Mouse (Mus musculus) brain, adult 2 months (tissue): ENCODE results near the gene Tppp2.

ENCODE experiments used
- DNase-seq: peaks from one replicate; pipeline ENCODE4 v3.0.0; 2011; ENCODE audit warnings: low read depth, low spot score

The Tppp2 gene

DNA sequence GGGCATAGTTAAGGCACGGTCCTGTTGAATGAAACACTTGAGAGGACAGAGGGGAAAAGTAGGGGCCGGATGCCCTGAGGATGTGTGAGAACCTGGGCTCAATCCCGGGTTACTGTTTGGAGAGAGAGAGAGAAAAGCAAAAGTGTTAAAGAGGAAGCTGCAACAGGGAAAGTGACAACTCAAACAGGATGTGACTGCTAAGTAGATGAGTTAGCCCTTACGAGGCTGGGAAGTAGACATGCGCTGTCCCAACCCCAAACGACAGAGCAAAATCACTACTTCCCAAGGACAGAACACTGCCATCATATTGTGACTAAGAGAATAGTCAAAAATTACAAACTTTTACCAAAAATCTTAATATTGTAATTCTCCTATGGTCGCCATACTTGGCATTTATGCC is 24.0 kb downstream of the Tppp2 start:
- DNase-seq, result no peak

DNA sequence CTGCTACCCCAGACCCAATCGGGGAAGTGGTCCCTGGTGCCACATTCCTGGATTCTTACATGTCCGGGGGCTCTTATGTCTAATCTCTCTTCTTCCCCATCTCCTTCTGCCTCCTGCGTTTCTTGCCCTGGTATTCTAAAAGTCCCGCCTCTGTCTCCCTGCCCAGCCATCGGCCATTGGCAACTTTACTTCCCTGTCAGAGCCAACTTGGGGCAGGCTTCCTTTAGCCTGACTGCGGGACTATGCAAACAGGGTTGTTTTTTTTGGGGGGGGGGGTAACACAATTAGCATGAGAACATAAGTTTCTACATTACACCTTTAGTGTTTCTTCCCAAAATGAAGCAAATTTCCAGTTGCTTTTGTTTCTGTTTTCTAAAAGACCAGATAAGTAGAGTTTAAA is 25.1 kb downstream of the Tppp2 start:
- DNase-seq, result no peak

DNA sequence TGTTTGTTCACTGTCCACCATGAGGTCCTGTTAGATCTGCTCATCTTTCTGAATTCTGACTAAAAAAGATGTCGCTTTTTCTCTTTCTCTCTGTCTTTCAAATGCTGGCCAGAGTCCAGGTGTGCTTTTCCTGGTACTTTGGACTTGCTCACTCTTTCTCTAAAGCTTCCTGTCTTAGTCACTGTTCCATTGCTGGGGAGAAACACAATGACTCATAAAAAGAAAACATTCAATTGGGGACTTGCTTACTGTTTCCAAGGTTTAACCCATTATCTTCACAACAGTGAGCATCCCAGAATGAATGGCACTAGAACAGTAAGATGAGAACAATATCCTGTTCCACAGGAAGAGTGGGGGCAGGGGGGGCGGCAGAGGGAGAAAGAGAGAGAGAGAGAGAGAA is 42.1 kb downstream of the Tppp2 start:
- DNase-seq, result peak; percentile 17

DNA sequence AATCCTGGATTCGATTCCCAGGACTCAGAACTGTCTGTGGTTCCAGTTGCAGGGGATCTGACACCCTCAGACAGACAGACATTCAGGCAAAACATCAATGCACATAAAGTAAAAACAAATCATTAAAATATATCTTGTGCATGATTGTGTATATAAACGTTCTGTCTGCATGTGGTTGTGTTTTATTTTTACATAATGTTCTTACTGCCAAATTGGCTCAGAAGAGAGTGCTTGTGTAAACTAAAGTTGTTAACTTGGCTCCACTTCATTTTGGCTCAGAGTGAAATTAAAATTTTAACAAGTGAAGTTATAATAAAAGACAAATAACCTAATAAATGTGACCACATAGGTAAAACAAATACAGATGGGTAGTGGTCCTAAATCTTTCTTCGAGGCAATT is 49.2 kb downstream of the Tppp2 start:
- DNase-seq, result no peak
